Mouse (Mus musculus): ENCODE measurements at regions not wholly inside any gene's neighbourhood (a gene's known extent, or its start where the extent isn't known, plus 50 kb on each side); places are given as distances from the start of the nearest gene placed in this dataset.
"Not testable (repeated sequence)": the region's sequence is repeated elsewhere in the genome, so short reads cannot be mapped to it uniquely, and the experiment has no call there.

DNA sequence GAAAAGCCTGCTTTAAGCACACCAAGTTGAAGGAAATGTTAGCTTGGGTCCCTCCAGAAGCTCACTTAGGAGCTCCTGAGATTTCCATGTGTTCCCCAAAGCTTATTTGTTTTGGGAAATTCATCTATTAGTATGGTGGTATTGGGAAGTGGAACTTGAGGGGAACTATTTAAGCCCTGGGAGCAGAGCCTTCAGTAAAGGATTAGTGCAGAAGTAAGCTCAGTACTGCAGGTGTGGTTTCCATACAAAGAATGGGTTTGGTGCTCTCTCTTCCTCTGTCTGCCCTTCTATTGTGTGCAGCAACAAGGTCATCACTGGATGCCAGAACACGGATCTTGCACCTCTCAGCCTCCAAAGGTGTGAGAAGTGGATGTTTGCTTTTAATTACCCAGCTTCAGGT is 57.2 kb downstream of the Foxa2 start:
- DNase-seq = no peak

DNA sequence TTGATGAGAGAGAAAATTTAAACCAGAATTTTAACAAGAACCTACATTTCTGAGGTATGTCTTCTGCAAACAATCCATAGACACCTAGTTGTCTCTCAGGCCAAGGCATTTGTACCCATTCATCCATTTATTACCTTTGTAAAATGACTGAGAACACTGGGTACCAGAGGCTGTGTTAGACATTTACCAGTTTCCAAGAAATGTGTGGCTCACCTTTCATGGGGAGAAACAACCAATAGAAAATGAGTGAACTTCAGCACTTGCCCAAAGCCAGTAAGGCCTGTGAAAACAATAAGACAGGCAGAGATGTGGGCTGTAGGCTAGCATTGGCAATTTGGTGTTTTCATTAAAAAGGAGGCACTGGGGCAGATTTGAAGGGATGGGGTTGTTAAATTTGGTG is 58.2 kb downstream of the Foxa2 start:
- no peak for DNase-seq

GRCm38 (mm10) chr2:147985261-147985575 is 61.6 kb downstream of the Foxa2 start:
- DNase-seq = no peak

GRCm38 (mm10) chr2:147984547-147985260 is 62.1 kb downstream of the Foxa2 start:
- peak; percentile 75 to 81 for DNase-seq

- peak in 1 of 2 experiments; percentile 41 for DNase-seq
Measured at GRCm38 (mm10) chr2:147980929-147981479, 65.8 kb downstream of the Foxa2 start.

DNA sequence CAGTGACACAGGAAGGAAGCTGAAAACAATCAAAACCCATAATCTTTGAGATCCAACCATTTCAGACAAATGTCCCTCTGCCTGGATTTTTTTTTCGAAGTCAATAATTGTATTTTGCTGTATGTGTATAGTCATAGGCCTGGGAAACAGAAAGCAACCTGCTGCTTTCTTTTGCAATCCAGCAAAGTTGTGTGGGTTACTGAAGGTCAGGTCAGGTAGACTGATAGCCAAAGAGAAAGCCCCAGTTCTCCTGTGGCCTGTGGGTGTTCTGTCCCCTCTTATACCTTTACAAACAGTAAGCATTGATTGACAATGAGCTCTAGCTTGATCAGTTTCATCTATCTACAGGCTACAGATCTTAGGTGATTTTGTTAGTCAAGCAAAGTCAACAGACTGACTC is 66.4 kb downstream of the Foxa2 start:
- no peak for DNase-seq

DNA sequence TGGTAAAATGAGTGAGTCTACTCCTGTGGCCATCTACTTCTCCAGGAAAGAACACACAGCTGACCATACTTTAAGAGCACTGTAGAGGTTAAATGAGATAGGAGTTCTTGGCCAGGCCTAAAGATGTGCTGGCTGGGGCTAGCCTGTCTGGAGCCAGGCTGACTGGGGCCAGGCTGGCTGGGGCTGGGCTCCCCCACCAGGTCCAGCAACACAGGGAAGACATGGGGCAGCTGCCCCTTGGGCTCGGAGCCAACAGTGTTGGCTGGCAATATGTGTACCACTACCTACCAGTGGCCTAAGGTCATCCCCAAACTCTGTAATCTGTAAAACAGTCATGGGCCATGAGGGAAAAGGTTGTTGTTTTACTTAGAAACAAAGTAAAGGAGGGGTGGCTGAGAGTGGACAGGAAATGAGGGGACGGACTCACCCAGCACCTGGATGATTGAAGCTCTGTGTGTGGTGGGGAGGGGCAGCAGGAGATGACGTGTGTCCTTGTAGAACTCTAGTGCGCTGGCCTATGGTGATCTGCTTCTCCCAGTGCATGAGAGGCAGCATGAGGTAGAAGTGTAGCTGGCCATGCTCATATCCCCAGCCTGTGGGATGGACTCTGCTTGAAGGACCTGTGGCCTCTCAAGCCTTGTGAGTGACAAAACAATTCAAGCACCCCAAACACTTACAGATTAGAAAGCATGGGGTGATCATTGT is 67.0 kb downstream of the Foxa2 start:
- peak; percentile 52 to 71 for DNase-seq

- DNase-seq = no peak
Measured at GRCm38 (mm10) chr2:147979001-147979400, 67.8 kb downstream of the Foxa2 start.

DNA sequence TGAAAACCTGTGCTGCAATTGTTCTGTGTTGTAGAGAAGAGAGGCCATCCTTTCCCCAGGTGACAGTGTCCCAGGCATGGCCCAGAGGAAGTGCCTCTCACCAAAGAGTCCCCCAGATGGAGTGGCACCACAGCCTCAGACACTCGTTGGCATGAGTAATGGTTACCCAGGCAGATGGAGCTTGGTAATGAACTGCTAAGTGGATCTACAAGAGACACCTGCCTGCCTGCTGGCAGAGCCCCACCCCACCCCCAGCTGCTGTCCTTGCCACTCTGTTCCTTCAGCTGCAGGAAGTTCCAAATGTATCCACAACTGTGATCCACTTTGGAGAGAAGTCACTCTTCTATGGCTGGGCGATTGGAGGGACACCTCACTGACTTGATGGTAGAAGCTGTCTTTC is 72.0 kb downstream of the Foxa2 start:
- DNase-seq = peak; percentile 27 to 38

DNA sequence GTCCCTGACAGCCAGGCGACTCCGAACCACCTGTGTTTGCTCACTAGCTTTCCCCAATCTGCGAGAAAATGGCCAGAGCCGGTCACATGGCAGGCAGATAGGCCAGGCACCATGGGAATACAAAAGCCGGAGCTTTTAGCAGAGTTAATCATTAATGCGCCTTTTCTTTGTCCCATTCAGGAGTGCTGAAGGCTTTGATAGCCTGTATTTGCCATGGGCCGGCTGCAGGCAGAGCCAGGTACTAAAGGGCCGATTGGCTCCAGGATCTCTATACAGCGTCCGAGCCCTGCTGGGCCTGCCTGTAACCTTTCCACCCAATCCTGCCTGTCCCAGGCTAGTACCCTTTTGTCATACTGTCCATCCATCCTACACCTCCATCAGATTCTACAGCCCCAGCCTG is 78.1 kb downstream of the Foxa2 start:
- DNase-seq = no peak

DNA sequence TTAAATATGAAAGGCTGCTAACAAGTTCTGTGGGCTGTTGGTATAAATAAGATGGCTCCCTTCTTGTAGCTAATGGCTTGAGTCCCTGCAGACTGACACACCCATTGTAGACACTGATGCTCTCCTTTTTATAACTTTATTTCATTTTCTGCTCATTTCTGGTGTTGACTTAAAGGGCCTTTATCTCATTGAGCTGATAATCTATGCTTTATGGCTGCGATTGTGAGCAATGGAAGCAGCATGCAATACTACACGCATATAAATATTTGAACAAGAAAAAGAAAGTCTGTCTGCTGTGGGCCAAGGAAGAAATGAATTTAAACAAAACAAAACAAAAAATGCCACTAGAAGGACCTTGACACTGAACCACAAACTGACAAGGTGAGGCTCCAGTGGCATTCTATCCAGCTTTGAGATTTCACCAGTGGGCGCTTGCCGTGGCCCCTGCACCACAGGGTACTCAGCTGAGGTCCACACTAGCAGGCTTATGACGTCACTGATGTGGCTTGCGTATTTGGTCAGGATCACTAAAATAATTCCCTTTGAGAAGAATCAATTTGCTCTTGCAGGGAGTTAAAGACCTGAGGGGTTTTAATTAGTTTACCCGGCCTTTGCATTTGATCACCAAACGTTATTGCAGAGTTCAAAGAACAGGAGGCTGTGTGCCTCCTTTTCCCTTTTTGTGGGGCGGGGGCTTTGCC is 78.8 kb downstream of the Foxa2 start:
- DNase-seq = no peak

DNA sequence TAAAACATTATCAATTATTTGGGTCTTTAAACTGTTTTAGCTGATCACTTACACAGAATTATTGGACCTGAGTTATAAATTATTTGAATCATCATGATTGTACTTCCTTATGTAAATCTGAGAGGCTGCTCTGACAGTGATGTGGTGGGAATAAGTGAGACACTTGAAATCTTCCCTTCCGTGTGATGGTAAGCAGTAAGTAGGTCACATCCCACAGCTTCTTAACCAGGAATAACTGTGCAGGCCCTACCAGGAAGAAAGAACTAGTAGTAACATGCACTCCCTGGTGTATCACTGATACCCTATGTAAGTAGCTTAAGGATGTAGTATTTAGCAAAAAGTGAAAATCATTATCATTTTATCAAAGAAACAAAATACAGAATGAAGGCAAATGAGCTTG is 83.5 kb downstream of the Foxa2 start:
- DNase-seq = not testable (repeated sequence)

GRCm38 (mm10) chr2:147961633-147962032 is 85.1 kb downstream of the Foxa2 start:
- DNase-seq = no peak

- no peak for DNase-seq
Measured at GRCm38 (mm10) chr2:147954183-147954582, 92.6 kb downstream of the Foxa2 start.

GRCm38 (mm10) chr2:147951233-147951632 is 95.5 kb downstream of the Foxa2 start:
- no peak for DNase-seq

DNA sequence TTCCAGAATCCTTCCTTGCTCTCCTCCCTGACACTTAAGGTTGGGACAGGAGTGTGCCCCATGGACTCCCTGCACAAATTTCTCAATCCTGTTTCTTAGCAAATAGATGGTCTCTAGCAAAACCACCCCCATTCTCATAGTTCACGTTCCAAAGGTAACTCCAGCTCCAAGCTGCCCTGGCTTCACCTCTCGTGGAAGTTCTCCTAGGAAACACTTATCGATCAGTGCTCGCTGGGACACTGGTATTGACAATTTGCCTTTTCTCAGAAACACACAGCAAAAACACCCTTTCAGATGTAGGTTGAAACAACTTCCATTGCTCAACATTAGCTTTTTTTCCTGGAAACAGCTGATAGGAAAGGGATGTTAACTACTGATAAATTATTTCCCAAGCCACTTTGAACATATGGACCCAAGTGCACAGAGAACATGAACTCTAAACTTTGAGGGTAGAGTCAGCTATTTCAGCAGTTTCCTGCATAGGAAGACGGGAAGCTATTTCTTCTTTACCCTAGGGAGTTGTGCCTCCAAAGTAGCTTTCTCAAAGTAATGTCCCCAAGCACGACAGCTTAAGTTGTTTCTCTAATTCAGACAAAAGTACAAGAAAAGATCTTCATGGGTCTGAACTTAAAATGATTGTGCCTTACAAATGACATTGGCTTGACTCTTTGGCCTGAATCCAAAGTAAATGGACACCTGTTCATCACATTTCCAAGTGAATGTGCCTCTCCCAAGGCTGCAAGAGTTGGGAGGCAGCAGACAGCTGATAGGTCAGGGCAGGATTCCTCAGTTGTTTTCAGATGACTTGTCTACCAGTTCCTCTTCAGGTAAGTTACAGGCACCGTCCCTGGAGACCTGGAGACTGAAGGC is 102.4 kb downstream of the Foxa2 start:
- DNase-seq = no peak

DNA sequence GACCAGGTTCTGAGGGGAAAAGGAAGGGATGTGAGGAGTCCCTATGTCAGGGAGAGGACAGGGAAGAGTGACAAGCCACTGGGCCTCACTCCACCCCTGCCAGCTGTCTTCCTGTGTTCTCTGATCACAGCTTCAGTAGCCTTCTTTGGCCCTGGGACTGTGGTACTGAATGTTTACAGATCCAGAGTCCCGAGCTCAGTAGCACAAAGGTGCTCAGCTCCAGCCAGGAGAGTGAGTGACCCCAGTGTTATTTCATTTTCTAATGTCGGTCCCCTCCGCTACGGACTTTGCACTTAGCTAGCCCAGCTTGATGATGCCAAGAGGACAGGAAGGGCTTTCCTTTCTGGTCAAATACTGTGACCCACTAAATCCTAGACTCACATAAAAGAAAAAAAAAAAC is 104.2 kb downstream of the Foxa2 start:
- DNase-seq = no peak

DNA sequence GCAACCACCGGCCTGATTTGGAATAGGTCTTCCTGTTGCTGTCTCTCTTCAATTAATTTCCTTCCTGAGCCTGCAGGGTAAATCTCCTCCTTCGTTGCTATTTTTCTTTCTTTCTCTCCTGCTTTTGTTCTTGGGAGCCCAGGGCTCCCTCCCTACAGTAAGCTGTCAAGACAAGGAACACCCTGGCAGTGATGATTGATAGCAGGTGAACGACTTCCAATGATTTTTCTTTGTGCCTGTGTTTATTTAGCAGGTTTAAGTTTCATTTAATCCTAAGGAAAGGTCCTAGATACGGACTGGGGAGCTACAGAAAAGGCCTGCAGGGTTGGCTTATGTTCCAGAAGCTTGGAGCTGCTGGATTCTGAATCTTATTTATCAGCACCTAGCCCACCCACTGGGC is 105.5 kb downstream of the Foxa2 start:
- DNase-seq = no peak

- no peak for DNase-seq
Measured at GRCm38 (mm10) chr2:147932494-147932893, 114.3 kb downstream of the Foxa2 start.

DNA sequence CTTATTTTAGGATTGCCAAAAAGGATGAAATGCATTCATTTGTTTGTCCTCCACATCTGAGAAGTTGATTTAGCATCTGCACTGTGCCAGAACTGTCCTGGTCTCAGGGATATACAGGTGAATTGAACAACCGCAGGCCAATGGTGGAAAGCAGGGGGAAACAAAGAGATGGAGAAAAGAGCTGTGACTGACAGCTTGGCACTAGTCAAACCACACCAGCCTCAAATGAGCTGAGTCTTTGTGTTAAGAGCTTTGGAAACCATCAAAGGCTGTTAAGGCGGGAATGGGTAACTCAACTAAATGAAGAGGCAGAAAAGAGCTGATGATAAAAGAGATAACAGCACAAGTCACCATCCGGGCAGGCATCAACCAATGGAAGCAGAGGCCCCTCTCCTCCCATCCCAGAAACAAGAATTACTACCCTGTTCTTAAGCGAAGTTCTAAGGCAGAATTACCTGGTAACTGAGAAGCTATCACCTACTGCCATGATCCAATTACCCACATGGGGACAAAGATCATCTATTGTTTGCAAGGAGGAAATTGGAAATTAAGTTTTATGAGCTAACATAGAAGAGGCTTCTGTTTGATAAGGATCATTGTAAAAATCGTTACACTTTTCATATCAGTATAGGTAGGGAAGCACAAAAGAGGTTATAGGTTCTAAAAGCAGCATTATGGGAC is 117.6 kb downstream of the Foxa2 start:
- no peak for DNase-seq

DNA sequence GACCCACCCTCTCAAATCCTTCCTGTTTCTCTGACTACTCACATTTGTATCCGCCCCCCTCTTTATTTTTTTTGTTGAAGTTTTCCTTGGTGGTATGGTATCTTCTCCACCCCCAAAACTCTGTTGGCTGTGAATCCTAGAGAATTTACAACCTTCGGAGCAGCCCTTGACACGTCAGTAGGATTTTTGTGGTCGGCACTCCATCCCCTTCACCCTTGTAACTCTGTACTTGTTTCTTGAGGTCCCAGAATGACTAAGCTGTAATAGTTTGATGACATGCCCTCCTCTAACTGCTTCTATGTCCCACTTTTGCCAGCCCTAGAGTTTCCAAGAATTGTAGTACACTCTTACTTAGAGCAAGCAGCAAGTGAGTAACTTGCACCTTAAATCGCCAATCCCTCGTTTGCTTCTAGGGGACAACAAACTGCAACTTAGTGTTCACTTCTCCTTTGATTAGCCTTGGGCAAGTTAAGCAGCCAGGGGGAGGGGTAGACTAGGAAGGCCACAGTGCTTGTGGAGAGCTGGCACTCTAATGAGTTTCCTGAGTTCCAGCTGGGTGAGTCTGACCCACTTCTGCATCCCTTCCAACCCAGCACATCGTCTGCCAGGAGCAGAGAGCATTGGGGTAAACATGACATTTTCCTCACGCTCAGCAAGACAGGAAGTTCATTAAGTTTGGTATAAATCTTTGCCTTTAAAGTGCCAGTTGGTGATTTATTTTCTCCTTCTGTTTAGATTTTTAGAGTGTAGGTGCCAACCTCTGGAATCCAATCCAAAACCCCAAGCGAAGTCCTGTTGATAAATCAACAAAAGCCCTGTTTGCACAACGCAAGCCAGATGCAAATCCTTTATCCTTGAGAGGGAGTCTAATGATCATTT is 118.7 kb downstream of the Foxa2 start:
- peak; percentile 81 to 85 for DNase-seq
